Mouse (Mus musculus): ENCODE results near the gene Wnt7a. TPM values are rescaled to one million over a fixed set of nuclear protein-coding genes. Genes with fewer than 3 reads are reported as not detected.

Wnt7a gene
- polyA plus RNA-seq, 1 experiment from 2014 or later = 12.4 TPM

- ATAC-seq (ENCODE audit: low FRiP score) = no peak
- Histone ChIP-seq H3K27me3 (ENCODE audit: control insufficient read depth, insufficient read depth, low read length) (no peaks in the 10 kb centered on the region), H3K4me1 (ENCODE audit: control insufficient read depth, insufficient read depth, low read length) (peaks cover 19% of the 10 kb centered on the region), H3K4me2 (no peak overlapping the region), H3K9me3 (ENCODE audit: control insufficient read depth, low read length) (no peaks in the 10 kb centered on the region), H3K9ac (ENCODE audit: low read length) (no peak overlapping the region), H3K27ac (ENCODE audit: low read depth, low read length) (no peak overlapping the region), H3K36me3 (ENCODE audit: control insufficient read depth, insufficient read depth, low read length) (no peaks in the 10 kb centered on the region), H3K4me3 (ENCODE audit: low read depth, low read length) (no peak overlapping the region)
- peak; percentile 75 for DNase-seq (ENCODE audit: low spot score, missing footprints)
- 92% methylated on average over 12 of the region's 12 CpGs for WGBS
These were observed 10.6 kb downstream of the Wnt7a start for GRCm38 (mm10) chr6:91400514-91400913.

DNA sequence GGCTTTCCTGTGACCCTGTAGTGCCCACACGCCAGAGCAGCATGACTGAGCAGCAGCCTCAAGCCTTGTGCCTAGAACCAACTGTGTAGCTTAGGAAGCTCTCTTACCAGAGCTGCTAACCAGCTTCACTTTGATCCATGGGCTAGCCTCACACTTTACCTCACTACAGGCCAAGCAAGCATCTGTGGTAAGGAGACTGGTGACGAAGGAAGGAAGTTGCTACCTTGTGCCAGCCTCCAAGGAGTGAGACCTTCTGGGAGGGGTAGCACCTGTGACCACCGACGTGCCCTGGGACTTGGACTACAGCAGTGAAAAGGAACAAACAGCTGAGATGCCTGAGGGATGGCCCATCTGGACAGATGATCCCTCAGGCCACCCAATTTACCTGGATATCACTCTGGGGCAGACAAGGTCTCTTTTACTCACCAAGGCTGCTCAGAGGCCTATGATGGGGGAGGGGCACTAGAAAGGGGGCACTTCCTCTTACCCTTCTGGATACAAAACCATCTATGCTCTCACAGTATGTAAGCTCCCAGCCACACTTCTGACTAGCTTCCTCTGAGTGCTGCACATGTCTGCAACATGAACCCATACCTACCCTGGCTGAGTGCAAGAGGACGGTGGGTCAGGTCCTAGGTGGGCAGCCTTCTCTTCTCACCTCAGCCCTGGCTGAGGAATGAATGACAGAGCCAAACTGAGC, 18.5 kb downstream of the Wnt7a start:
- no peak for ATAC-seq (ENCODE audit: low FRiP score)
- Histone ChIP-seq H3K36me3 (ENCODE audit: control insufficient read depth, insufficient read depth, low read length) (no peaks in the 10 kb centered on the region; the same call in 1 of the 2 replicates), H3K4me2 (no peak overlapping the region), H3K27me3 (ENCODE audit: control insufficient read depth, insufficient read depth, low read length) (no peaks in the 10 kb centered on the region), H3K4me1 (ENCODE audit: control insufficient read depth, insufficient read depth, low read length) (no peaks in the 10 kb centered on the region), H3K9me3 (ENCODE audit: control insufficient read depth, low read length) (no peaks in the 10 kb centered on the region), H3K27ac (ENCODE audit: low read depth, low read length) (no peak overlapping the region), H3K4me3 (ENCODE audit: low read depth, low read length) (no peak overlapping the region), H3K9ac (ENCODE audit: low read length) (no peak overlapping the region)
- 91% methylated on average over 5 of the region's 5 CpGs for WGBS
- no peak for DNase-seq (ENCODE audit: low spot score, missing footprints)

GRCm38 (mm10) chr6:91389141-91389540, 22.0 kb downstream of the Wnt7a start:
- Histone ChIP-seq H3K36me3 (ENCODE audit: control insufficient read depth, insufficient read depth, low read length) (no peaks in the 10 kb centered on the region; the same call in 1 of the 2 replicates), H3K9me3 (ENCODE audit: control insufficient read depth, low read length) (no peaks in the 10 kb centered on the region), H3K4me3 (ENCODE audit: low read depth, low read length) (no peak overlapping the region), H3K27ac (ENCODE audit: low read depth, low read length) (no peak overlapping the region), H3K9ac (ENCODE audit: low read length) (no peak overlapping the region), H3K27me3 (ENCODE audit: control insufficient read depth, insufficient read depth, low read length) (no peaks in the 10 kb centered on the region), H3K4me2 (no peak overlapping the region), H3K4me1 (ENCODE audit: control insufficient read depth, insufficient read depth, low read length) (no peaks in the 10 kb centered on the region)
- DNase-seq (ENCODE audit: low spot score, missing footprints) = no peak
- WGBS = 80% methylated on average over 4 of the region's 4 CpGs
- 0 out of 2 replicates have a peak, but pooled peaks have one; percentile 14 for ATAC-seq (ENCODE audit: low FRiP score)

DNA sequence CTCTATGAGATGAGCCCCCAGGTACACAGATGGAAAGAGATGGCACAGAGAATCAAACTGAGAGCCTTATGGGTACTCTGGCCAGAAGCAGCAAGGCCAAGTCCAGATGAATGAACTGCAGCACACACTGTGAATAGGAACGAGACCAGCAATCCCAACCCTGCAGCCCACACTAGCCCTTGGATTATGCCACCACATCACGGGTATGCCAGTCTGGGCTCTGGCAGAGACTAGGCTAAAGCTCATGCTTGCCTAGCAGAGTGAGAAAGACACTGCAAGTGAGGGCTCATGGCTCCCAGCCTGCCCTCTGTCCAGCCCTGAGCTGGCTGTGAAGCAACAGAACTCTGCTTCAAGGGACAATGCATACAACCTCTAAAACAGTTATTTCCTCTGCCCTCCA, 26.7 kb downstream of the Wnt7a start:
- no peak overlapping the region for H3K9ac ChIP-seq (ENCODE audit: low read length)
- H3K27ac ChIP-seq (ENCODE audit: low read depth, low read length) = no peak overlapping the region
- H3K9me3 ChIP-seq (ENCODE audit: control insufficient read depth, low read length) = no peaks in the 10 kb centered on the region
- ATAC-seq (ENCODE audit: low FRiP score) (no peak), DNase-seq (ENCODE audit: low spot score, missing footprints) (no peak)
- no peak overlapping the region for H3K4me3 ChIP-seq (ENCODE audit: low read depth, low read length)
- 81% methylated on average over 2 of the region's 2 CpGs for WGBS
- H3K4me2 ChIP-seq = no peak overlapping the region
- no peaks in the 10 kb centered on the region for H3K4me1 ChIP-seq (ENCODE audit: control insufficient read depth, insufficient read depth, low read length)
- H3K27me3 ChIP-seq (ENCODE audit: control insufficient read depth, insufficient read depth, low read length) = no peaks in the 10 kb centered on the region
- no peaks in the 10 kb centered on the region; the same call in 1 of the 2 replicates for H3K36me3 ChIP-seq (ENCODE audit: control insufficient read depth, insufficient read depth, low read length)

DNA sequence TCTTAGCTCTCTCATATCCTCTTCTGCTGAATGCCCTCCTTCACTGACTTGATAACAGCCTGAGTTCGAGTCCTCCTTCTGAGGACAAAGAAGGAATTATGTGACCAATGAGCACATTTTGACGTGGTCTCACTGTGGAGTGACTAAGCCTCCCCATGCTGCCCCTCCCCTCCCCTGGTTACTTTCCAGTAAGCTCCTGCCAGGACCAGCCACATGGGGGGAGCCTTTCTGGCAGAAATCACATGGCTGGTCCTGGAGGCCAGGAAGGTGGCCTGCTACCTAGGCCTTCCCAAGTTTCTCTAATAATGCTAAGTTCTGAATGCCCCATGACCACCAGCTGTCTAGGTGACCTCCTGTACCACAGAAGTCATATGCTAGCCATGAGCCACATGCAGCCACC, 27.3 kb downstream of the Wnt7a start:
- 48% methylated on average over 2 of the region's 2 CpGs for WGBS
- DNase-seq (ENCODE audit: low spot score, missing footprints) = no peak
- no peaks in the 10 kb centered on the region for H3K4me1 ChIP-seq (ENCODE audit: control insufficient read depth, insufficient read depth, low read length)
- H3K4me3 ChIP-seq (ENCODE audit: low read depth, low read length) = no peak overlapping the region
- H3K9me3 ChIP-seq (ENCODE audit: control insufficient read depth, low read length) = no peaks in the 10 kb centered on the region
- ATAC-seq (ENCODE audit: low FRiP score) = no peak
- H3K9ac ChIP-seq (ENCODE audit: low read length) = no peak overlapping the region
- no peaks in the 10 kb centered on the region for H3K27me3 ChIP-seq (ENCODE audit: control insufficient read depth, insufficient read depth, low read length)
- no peak overlapping the region for H3K4me2 ChIP-seq
- H3K27ac ChIP-seq (ENCODE audit: low read depth, low read length) = no peak overlapping the region
- H3K36me3 ChIP-seq (ENCODE audit: control insufficient read depth, insufficient read depth, low read length) = no peaks in the 10 kb centered on the region; the same call in 1 of the 2 replicates

DNA sequence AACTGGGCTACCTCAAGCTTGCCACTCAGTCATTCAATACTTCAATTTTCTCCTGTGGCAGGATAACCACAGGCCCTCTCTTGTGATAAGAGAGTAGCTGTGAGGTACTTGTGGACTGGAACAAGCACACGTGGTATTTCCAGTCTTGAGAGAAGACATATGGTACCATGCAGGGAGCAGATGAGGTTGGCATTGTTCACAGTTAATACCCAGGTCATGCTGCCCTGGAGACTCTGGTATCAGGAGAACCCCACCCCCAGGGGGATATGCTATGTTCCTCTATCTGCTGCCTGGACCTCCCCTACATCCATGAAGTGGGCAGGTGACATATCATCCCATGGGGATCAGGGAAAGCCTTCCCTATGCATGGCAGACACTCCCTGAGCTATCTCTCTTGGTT, 27.9 kb downstream of the Wnt7a start:
- no peaks in the 10 kb centered on the region for H3K27me3 ChIP-seq (ENCODE audit: control insufficient read depth, insufficient read depth, low read length)
- no peaks in the 10 kb centered on the region for H3K9me3 ChIP-seq (ENCODE audit: control insufficient read depth, low read length)
- no peaks in the 10 kb centered on the region for H3K4me1 ChIP-seq (ENCODE audit: control insufficient read depth, insufficient read depth, low read length)
- H3K4me2 ChIP-seq = no peak overlapping the region
- no peak overlapping the region for H3K4me3 ChIP-seq (ENCODE audit: low read depth, low read length)
- no peak for ATAC-seq (ENCODE audit: low FRiP score)
- no peak overlapping the region for H3K27ac ChIP-seq (ENCODE audit: low read depth, low read length)
- no peak for DNase-seq (ENCODE audit: low spot score, missing footprints)
- H3K9ac ChIP-seq (ENCODE audit: low read length) = no peak overlapping the region
- WGBS = 89% methylated on average over 1 of the region's 1 CpGs
- H3K36me3 ChIP-seq (ENCODE audit: control insufficient read depth, insufficient read depth, low read length) = no peaks in the 10 kb centered on the region; the same call in 1 of the 2 replicates

DNA sequence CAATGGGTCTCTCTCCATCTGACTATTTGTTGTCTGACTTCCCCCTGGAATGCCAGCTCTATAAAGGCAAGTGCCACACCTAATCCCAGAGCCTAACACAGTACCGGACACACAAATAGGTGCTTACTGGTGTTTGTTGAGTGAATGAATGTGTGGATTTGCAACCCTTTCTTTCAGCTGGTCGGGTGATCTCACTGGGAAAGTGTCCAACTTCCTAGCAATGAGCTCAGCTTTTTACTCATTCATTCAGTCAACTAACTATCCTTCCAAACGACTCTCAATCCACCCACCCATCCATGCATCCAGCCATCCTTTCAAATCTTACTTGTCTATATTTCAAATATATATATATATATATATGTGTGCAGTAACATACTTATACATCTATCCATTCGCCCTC, 31.3 kb downstream of the Wnt7a start:
- DNase-seq (ENCODE audit: low spot score, missing footprints) (no peak), ATAC-seq (ENCODE audit: low FRiP score) (no peak)
- no peak overlapping the region for H3K4me2 ChIP-seq
- 73% methylated on average over 4 of the region's 4 CpGs for WGBS
- no peaks in the 10 kb centered on the region for H3K9me3 ChIP-seq (ENCODE audit: control insufficient read depth, low read length)
- H3K9ac ChIP-seq (ENCODE audit: low read length) = no peak overlapping the region
- H3K36me3 ChIP-seq (ENCODE audit: control insufficient read depth, insufficient read depth, low read length) = no peaks in the 10 kb centered on the region
- no peaks in the 10 kb centered on the region for H3K4me1 ChIP-seq (ENCODE audit: control insufficient read depth, insufficient read depth, low read length)
- H3K4me3 ChIP-seq (ENCODE audit: low read depth, low read length) = no peak overlapping the region
- H3K27me3 ChIP-seq (ENCODE audit: control insufficient read depth, insufficient read depth, low read length) = no peaks in the 10 kb centered on the region
- H3K27ac ChIP-seq (ENCODE audit: low read depth, low read length) = no peak overlapping the region

DNA sequence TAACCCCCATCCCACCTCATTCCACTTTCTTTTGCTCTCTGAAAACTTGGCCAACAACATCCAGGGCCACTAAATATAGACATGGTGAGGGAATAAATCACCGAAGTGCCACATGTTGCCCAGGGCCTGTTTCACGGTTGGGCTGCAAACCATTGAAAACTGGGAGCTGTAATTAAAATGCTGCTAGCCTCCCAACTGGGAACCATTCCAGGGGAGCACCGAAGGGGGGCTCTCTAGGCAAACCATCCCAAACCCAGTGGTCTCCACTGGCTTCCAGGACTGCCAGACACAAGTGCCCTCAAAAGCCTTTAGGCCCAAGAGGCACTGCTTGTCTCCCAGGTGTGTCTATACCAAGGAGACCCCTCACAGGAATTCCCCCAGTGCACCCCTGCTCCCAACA, 31.9 kb downstream of the Wnt7a start:
- no peak for ATAC-seq (ENCODE audit: low FRiP score)
- H3K9me3 ChIP-seq (ENCODE audit: control insufficient read depth, low read length) = no peaks in the 10 kb centered on the region
- H3K4me1 ChIP-seq (ENCODE audit: control insufficient read depth, insufficient read depth, low read length) = no peaks in the 10 kb centered on the region
- DNase-seq (ENCODE audit: low spot score, missing footprints) = no peak
- no peak overlapping the region for H3K4me3 ChIP-seq (ENCODE audit: low read depth, low read length)
- H3K27me3 ChIP-seq (ENCODE audit: control insufficient read depth, insufficient read depth, low read length) = no peaks in the 10 kb centered on the region
- 71% methylated on average over 3 of the region's 3 CpGs for WGBS
- H3K9ac ChIP-seq (ENCODE audit: low read length) = no peak overlapping the region
- H3K4me2 ChIP-seq = no peak overlapping the region
- H3K36me3 ChIP-seq (ENCODE audit: control insufficient read depth, insufficient read depth, low read length) = no peaks in the 10 kb centered on the region
- no peak overlapping the region for H3K27ac ChIP-seq (ENCODE audit: low read depth, low read length)

DNA sequence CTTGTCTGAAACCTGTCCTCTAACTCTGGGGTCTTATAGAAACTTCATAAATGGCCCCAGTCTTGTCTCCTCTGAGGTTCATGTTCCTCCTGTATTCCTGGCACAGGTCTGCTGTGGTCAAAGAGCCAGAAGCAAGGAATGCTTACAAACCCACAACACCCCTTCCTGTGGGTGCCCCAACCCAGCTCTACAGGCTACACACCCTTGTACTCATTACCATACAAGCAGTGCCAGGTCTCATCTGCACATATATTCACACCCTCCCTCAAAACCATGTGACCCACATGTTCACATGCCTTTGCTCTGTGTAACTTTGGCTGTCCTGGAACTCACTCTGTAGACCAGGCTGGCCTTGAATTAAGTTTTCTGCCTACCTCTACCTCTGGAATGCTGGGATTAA, 38.2 kb downstream of the Wnt7a start:
- Histone ChIP-seq H3K4me3 (ENCODE audit: low read depth, low read length) (no peak overlapping the region), H3K27ac (ENCODE audit: low read depth, low read length) (no peak overlapping the region), H3K4me2 (no peak overlapping the region), H3K4me1 (ENCODE audit: control insufficient read depth, insufficient read depth, low read length) (no peaks in the 10 kb centered on the region), H3K9me3 (ENCODE audit: control insufficient read depth, low read length) (no peaks in the 10 kb centered on the region), H3K9ac (ENCODE audit: low read length) (no peak overlapping the region), H3K36me3 (ENCODE audit: control insufficient read depth, insufficient read depth, low read length) (no peaks in the 10 kb centered on the region), H3K27me3 (ENCODE audit: control insufficient read depth, insufficient read depth, low read length) (no peaks in the 10 kb centered on the region)
- no peak for DNase-seq (ENCODE audit: low spot score, missing footprints)
- ATAC-seq (ENCODE audit: low FRiP score) = no peak

Data from midbrain, embryonic 11.5 days (tissue).